39 mouse cellular contexts compared by ENCODE assay signal in the genomic region with DNA sequence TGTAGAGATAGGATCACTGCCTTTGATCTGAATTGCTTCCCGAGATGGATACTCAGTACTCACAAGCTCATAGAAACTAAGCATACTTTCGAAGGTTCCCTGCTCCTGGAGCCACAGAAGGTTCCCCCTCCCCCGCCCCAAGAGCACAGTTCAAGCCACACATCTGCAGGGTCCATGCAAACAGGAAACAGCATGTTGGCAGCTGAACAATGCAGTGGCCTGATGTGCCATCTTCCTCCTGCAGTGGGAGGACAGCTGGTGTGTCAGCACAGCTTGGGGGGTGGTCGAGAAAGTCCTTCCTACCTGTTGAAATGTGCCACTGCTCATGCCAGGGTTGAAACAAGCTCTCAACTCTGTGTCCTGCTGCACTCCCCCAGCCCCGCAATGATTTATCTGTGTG. TPM values are rescaled to one million over a fixed set of nuclear protein-coding genes. Genes with fewer than 3 reads are reported as not detected.
DNase-seq lines count a peak whose midpoint lies in the region; ATAC-seq lines count a peak whose summit lies in the region.
"Had no signal": no experiment of that assay in that cellular context is flagged by ENCODE, and none has a peak within 500 bp of the region (broad histone marks: within the 10 kb centered on the region; RNA-seq: fewer than 3 reads in every experiment).

No protein-coding gene starts in this region.

- DNase-seq in heart, embryonic 10.5 days (ENCODE audit: low spot score), result no peak
- DNase-seq in heart, adult 8-10 months (ENCODE audit: low spot score), result no peak
- DNase-seq in thymus, postnatal 10 days (ENCODE audit: low spot score in 2 of 2), result peak; percentile 13 to 27
- DNase-seq in adrenal gland, postnatal 4 days (ENCODE audit: low spot score in 2 of 2), result no peak
- DNase-seq in adrenal gland, adult (ENCODE audit: inconsistent age in 2 of 2, low spot score in 1 of 2), result no peak
- DNase-seq: adrenal gland, adult 2 months; adrenal gland, postnatal 36 days; cerebellum, adult 2 months; cerebellum, postnatal 14 days; forebrain, postnatal 0 days; kidney, adult 2 months; layer of hippocampus, postnatal 36 days; left cerebral cortex, postnatal 4 days; lung, embryonic 14.5 days; lung, postnatal 36 days; retina, postnatal 1 day; right cerebral cortex, postnatal 14 days had no signal

- no peak overlapping the region for H3K4me3 ChIP-seq in heart, embryonic 10.5 days
- H3K4me3 ChIP-seq in megakaryocyte, embryonic 14.5 days (replicated peaks), result peak overlapping the region; percentile 4
- H3K4me3 ChIP-seq: embryonic facial prominence, embryonic 15.5 days; forebrain, embryonic 12.5 days; hindbrain, embryonic 15.5 days; limb, embryonic 15.5 days; midbrain, embryonic 15.5 days; neural tube, embryonic 15.5 days had no signal

- H3K9me3 ChIP-seq in heart, embryonic 10.5 days, result no peaks in the 10 kb centered on the region
- H3K9me3 ChIP-seq in megakaryocyte, embryonic 14.5 days, result peaks cover 4% of the 10 kb centered on the region
- H3K9me3 ChIP-seq: embryonic facial prominence, embryonic 15.5 days; forebrain, embryonic 12.5 days; G1E; hindbrain, embryonic 15.5 days; limb, embryonic 15.5 days; midbrain, embryonic 15.5 days; neural tube, embryonic 15.5 days had no signal

- peak overlapping the region; percentile 32; the same call in 1 of the 2 replicates for H3K27ac ChIP-seq in heart, embryonic 10.5 days
- H3K27ac ChIP-seq: embryonic facial prominence, embryonic 15.5 days; forebrain, embryonic 12.5 days; hindbrain, embryonic 15.5 days; kidney, postnatal 0 days; limb, embryonic 15.5 days; liver, embryonic 14.5 days; midbrain, embryonic 15.5 days; neural tube, embryonic 15.5 days had no signal

- H3K36me3 ChIP-seq in heart, embryonic 10.5 days, result no peaks in the 10 kb centered on the region
- no peaks in the 10 kb centered on the region for H3K36me3 ChIP-seq in megakaryocyte, embryonic 14.5 days (replicated peaks; ENCODE audit: low read length)
- H3K36me3 ChIP-seq: embryonic facial prominence, embryonic 15.5 days; forebrain, embryonic 12.5 days; G1E; hindbrain, embryonic 15.5 days; limb, embryonic 15.5 days; midbrain, embryonic 15.5 days; neural tube, embryonic 15.5 days had no signal

- H3K4me1 ChIP-seq in heart, embryonic 10.5 days, result peaks cover 56% of the 10 kb centered on the region
- H3K4me1 ChIP-seq in megakaryocyte, embryonic 14.5 days, result peaks cover 17% of the 10 kb centered on the region
- H3K4me1 ChIP-seq: hindbrain, embryonic 15.5 days; midbrain, embryonic 15.5 days; neural tube, embryonic 15.5 days had no signal

- WGBS in heart, embryonic 10.5 days, result 40% methylated on average over 5 of the region's 5 CpGs

- ATAC-seq in megakaryocyte, adult 5-6 weeks (ENCODE audit: poor library complexity, severe bottlenecking), result no peak
- ATAC-seq: forebrain, postnatal 0 days; midbrain, embryonic 15.5 days; Patski had no signal

- no peaks in the 10 kb centered on the region for H3K27me3 ChIP-seq in heart, embryonic 10.5 days (ENCODE audit: insufficient read depth, poor library complexity, severe bottlenecking)
- H3K27me3 ChIP-seq in megakaryocyte, embryonic 14.5 days (replicated peaks), result peaks cover 56% of the 10 kb centered on the region
- H3K27me3 ChIP-seq: embryonic facial prominence, embryonic 15.5 days; forebrain, embryonic 12.5 days; hindbrain, embryonic 15.5 days; limb, embryonic 15.5 days; midbrain, embryonic 15.5 days; neural tube, embryonic 15.5 days; Patski had no signal

RNA-seq across cellular contexts. Expression of gene 1700013G24Rik, which starts 5.8 kb away (rescaled TPM):
- polyA plus RNA-seq in heart, embryonic 10.5 days (2016; fragmentation: Nextera tagmentation; extraction: Ambion mirVana), result not detected in 2 replicates
- not detected for total RNA-seq in heart, adult 8-10 months (2022)
- not detected in 2 replicates for polyA plus RNA-seq in megakaryocyte, embryonic 14.5 days (2012; ENCODE audit: insufficient read depth, low replicate concordance)
- total RNA-seq in megakaryocyte, adult 5-6 weeks (2015), result not detected in 2 replicates
- not detected in 2 replicates for total RNA-seq in megakaryocyte, adult 5-6 weeks (2017)
- not detected for total RNA-seq in adrenal gland, postnatal 4 days (2021)
- total RNA-seq: adrenal gland, adult 2 months; adrenal gland, postnatal 36 days; forebrain, postnatal 0 days; gastrocnemius, adult 8-10 months; hematopoietic stem cell, adult 5-6 weeks; layer of hippocampus, postnatal 36 days; left cerebral cortex, postnatal 4 days; megakaryocyte-erythroid progenitor cell, adult 5-6 weeks had no signal
- polyA plus RNA-seq: adrenal gland, adult 2 months; cerebellum, adult 2 months; cortical plate, adult 2 months; embryonic facial prominence, embryonic 15.5 days; forebrain, embryonic 12.5 days; forebrain, postnatal 0 days; G1E; heart, embryonic 16.5 days; hindbrain, embryonic 15.5 days; intestine, embryonic 14.5 days; kidney, postnatal 0 days; large intestine, adult 2 months; liver, embryonic 14.5 days; lung, embryonic 14.5 days; midbrain, embryonic 15.5 days; neural tube, embryonic 15.5 days; Patski; small intestine, adult 2 months; stomach, embryonic 14.5 days had no signal

RNA-seq across cellular contexts. Expression of gene Hspg2, which starts 9.7 kb away (rescaled TPM):
- polyA plus RNA-seq in heart, embryonic 10.5 days (2016; fragmentation: Nextera tagmentation; extraction: Ambion mirVana), result 52.0 and 58.9 TPM in 2 replicates
- total RNA-seq in heart, adult 8-10 months (2022), result 100 to 1,000 TPM; 124 to 205 (median 189) TPM
- polyA plus RNA-seq in megakaryocyte, embryonic 14.5 days (2012; ENCODE audit: insufficient read depth, low replicate concordance), result 0.15 TPM in 1 of 2 replicates, not detected in the other
- total RNA-seq in megakaryocyte, adult 5-6 weeks (2015), result under 0.01 TPM in 1 of 2 replicates, not detected in the other
- total RNA-seq in megakaryocyte, adult 5-6 weeks (2017), result 0.04 TPM in 2 replicates
- 100 to 1,000 TPM; 170 to 191 TPM for total RNA-seq in adrenal gland, postnatal 4 days (2021)
- total RNA-seq: hematopoietic stem cell, adult 5-6 weeks; megakaryocyte-erythroid progenitor cell, adult 5-6 weeks had no signal
- polyA plus RNA-seq: G1E had no signal

RNA-seq across cellular contexts. Expression of gene Cela3b, which starts 28.5 kb away (rescaled TPM):
- polyA plus RNA-seq in heart, embryonic 10.5 days (2016; fragmentation: Nextera tagmentation; extraction: Ambion mirVana), result not detected in 2 replicates
- total RNA-seq in heart, adult 8-10 months (2022), result not detected
- 0.47 TPM in 1 of 2 replicates, not detected in the other for polyA plus RNA-seq in megakaryocyte, embryonic 14.5 days (2012; ENCODE audit: insufficient read depth, low replicate concordance)
- total RNA-seq in megakaryocyte, adult 5-6 weeks (2015), result 0.30 TPM in 1 of 2 replicates, not detected in the other
- total RNA-seq in megakaryocyte, adult 5-6 weeks (2017), result 1.7 TPM in 1 of 2 replicates, not detected in the other
- 100 to 1,000 TPM in 1 of 2 experiments, not detected in 1; 918 TPM for total RNA-seq in adrenal gland, postnatal 4 days (2021)
- total RNA-seq: adrenal gland, adult 2 months; adrenal gland, postnatal 36 days; forebrain, postnatal 0 days; G1E; gastrocnemius, adult 8-10 months; hematopoietic stem cell, adult 5-6 weeks; layer of hippocampus, postnatal 36 days; left cerebral cortex, postnatal 4 days; megakaryocyte-erythroid progenitor cell, adult 5-6 weeks had no signal
- polyA plus RNA-seq: cerebellum, adult 2 months; cortical plate, adult 2 months; embryonic facial prominence, embryonic 15.5 days; forebrain, embryonic 12.5 days; forebrain, postnatal 0 days; G1E; hindbrain, embryonic 15.5 days; kidney, adult 2 months; kidney, postnatal 0 days; limb, embryonic 15.5 days; lung, embryonic 14.5 days; midbrain, embryonic 15.5 days; neural tube, embryonic 15.5 days; Patski; stomach, embryonic 14.5 days had no signal

RNA-seq across cellular contexts. Expression of gene Cela3a, which starts 49.3 kb away (rescaled TPM):
- not detected in 2 replicates for polyA plus RNA-seq in heart, embryonic 10.5 days (2016; fragmentation: Nextera tagmentation; extraction: Ambion mirVana)
- not detected for total RNA-seq in heart, adult 8-10 months (2022)
- polyA plus RNA-seq in megakaryocyte, embryonic 14.5 days (2012; ENCODE audit: insufficient read depth, low replicate concordance), result not detected in 2 replicates
- total RNA-seq in megakaryocyte, adult 5-6 weeks (2015), result not detected in 2 replicates
- total RNA-seq in megakaryocyte, adult 5-6 weeks (2017), result not detected in 2 replicates
- total RNA-seq in adrenal gland, postnatal 4 days (2021), result 1 to 10 TPM in 1 of 2 experiments, not detected in 1; 8.3 TPM
- total RNA-seq: adrenal gland, adult 2 months; adrenal gland, postnatal 36 days; forebrain, postnatal 0 days; G1E; gastrocnemius, adult 8-10 months; hematopoietic stem cell, adult 5-6 weeks; layer of hippocampus, postnatal 36 days; left cerebral cortex, postnatal 4 days; megakaryocyte-erythroid progenitor cell, adult 5-6 weeks had no signal
- polyA plus RNA-seq: adrenal gland, adult 2 months; cerebellum, adult 2 months; cortical plate, adult 2 months; embryonic facial prominence, embryonic 15.5 days; forebrain, embryonic 12.5 days; forebrain, postnatal 0 days; G1E; heart, embryonic 16.5 days; hindbrain, embryonic 15.5 days; intestine, embryonic 14.5 days; kidney, adult 2 months; kidney, postnatal 0 days; large intestine, adult 2 months; limb, embryonic 15.5 days; liver, embryonic 14.5 days; lung, embryonic 14.5 days; midbrain, embryonic 15.5 days; neural tube, embryonic 15.5 days; Patski; small intestine, adult 2 months; stomach, embryonic 14.5 days; testis, adult 2 months had no signal

Comparison
In these comparisons a context has a peak if more than half of its experiments do, and no peak if none do; other contexts are left out.
1. DNase-seq: peak in thymus, postnatal 10 days (2 of 2); none in heart, embryonic 10.5 days (single experiment), heart, adult 8-10 months (single experiment), adrenal gland, postnatal 4 days (0 of 2) and adrenal gland, adult (0 of 2).
2. RNA of gene Hspg2, which starts 9.7 kb away (total RNA-seq): 124 to 205 TPM in heart, adult 8-10 months and 170 to 191 TPM in adrenal gland, postnatal 4 days; under 0.01 to 0.04 TPM in megakaryocyte, adult 5-6 weeks; every median in the first group is over 100 times any median in the second.